In genomic region chrX:49225792-49226426, GRCm38 (mm10) we compare ENCODE assay signal across 33 mouse cellular contexts.
A peak's percentile ranks its signal among the peaks of the same experiment; 100 is the strongest.
DNase-seq lines count a peak whose midpoint lies in the region; ATAC-seq and TF ChIP-seq lines count a peak whose summit lies in the region.
"Had no signal": no experiment of that assay in that cellular context is flagged by ENCODE, and none has a peak within 500 bp of the region (broad histone marks: within the 10 kb centered on the region; RNA-seq: fewer than 3 reads in every experiment).

No protein-coding gene starts in this region.

- H3K36me3 ChIP-seq in hindbrain, embryonic 11.5 days (ENCODE audit: control insufficient read depth, insufficient read depth, low read length), result no peaks in the 10 kb centered on the region
- H3K36me3 ChIP-seq in hindbrain, embryonic 13.5 days, result no peaks in the 10 kb centered on the region
- H3K36me3 ChIP-seq in midbrain, embryonic 13.5 days, result no peaks in the 10 kb centered on the region
- no peaks in the 10 kb centered on the region for H3K36me3 ChIP-seq in midbrain, postnatal 0 days (ENCODE audit: insufficient read depth, low read length)
- H3K36me3 ChIP-seq: embryonic facial prominence, embryonic 10.5 days; embryonic facial prominence, embryonic 15.5 days; forebrain, embryonic 12.5 days; heart, embryonic 15.5 days; kidney, embryonic 15.5 days; limb, embryonic 13.5 days; lung, embryonic 15.5 days; neural tube, embryonic 13.5 days had no signal

- H3K4me1 ChIP-seq in hindbrain, embryonic 11.5 days (replicated peaks; ENCODE audit: control insufficient read depth, insufficient read depth, low read length), result no peaks in the 10 kb centered on the region
- no peaks in the 10 kb centered on the region for H3K4me1 ChIP-seq in hindbrain, embryonic 13.5 days (replicated peaks)
- no peaks in the 10 kb centered on the region for H3K4me1 ChIP-seq in midbrain, embryonic 13.5 days (replicated peaks)
- no peaks in the 10 kb centered on the region for H3K4me1 ChIP-seq in midbrain, postnatal 0 days (ENCODE audit: insufficient read depth, low read length)
- H3K4me1 ChIP-seq: embryonic facial prominence, embryonic 10.5 days; embryonic facial prominence, embryonic 15.5 days; forebrain, embryonic 12.5 days; heart, embryonic 15.5 days; kidney, embryonic 15.5 days; limb, embryonic 13.5 days; lung, embryonic 15.5 days; neural tube, embryonic 13.5 days had no signal

- no peaks in the 10 kb centered on the region for H3K9me3 ChIP-seq in hindbrain, embryonic 11.5 days (ENCODE audit: control insufficient read depth, low read length)
- no peaks in the 10 kb centered on the region for H3K9me3 ChIP-seq in hindbrain, embryonic 13.5 days
- no peaks in the 10 kb centered on the region for H3K9me3 ChIP-seq in midbrain, embryonic 13.5 days
- no peaks in the 10 kb centered on the region for H3K9me3 ChIP-seq in midbrain, postnatal 0 days (ENCODE audit: low read length)
- H3K9me3 ChIP-seq: embryonic facial prominence, embryonic 10.5 days; embryonic facial prominence, embryonic 15.5 days; forebrain, embryonic 12.5 days; heart, embryonic 15.5 days; kidney, embryonic 15.5 days; limb, embryonic 13.5 days; lung, embryonic 15.5 days; neural tube, embryonic 13.5 days had no signal

- no peak overlapping the region for H3K9ac ChIP-seq in hindbrain, embryonic 11.5 days (ENCODE audit: low read depth, low read length)
- no peak overlapping the region for H3K9ac ChIP-seq in hindbrain, embryonic 13.5 days
- no peak overlapping the region for H3K9ac ChIP-seq in midbrain, embryonic 13.5 days (replicated peaks)
- no peak overlapping the region for H3K9ac ChIP-seq in midbrain, postnatal 0 days (replicated peaks; ENCODE audit: low read length, poor library complexity, severe bottlenecking)
- H3K9ac ChIP-seq: embryonic facial prominence, embryonic 15.5 days; forebrain, embryonic 12.5 days; forebrain, postnatal 0 days; heart, embryonic 15.5 days; kidney, embryonic 15.5 days; limb, embryonic 13.5 days; lung, embryonic 15.5 days; neural tube, embryonic 13.5 days had no signal

- no peak for TF ChIP-seq CTCF in midbrain, postnatal 0 days (IDR thresholded peaks at IDR 0.05)

- H3K27ac ChIP-seq in hindbrain, embryonic 11.5 days (ENCODE audit: low read depth, low read length), result no peak overlapping the region
- no peak overlapping the region for H3K27ac ChIP-seq in hindbrain, embryonic 13.5 days
- no peak overlapping the region for H3K27ac ChIP-seq in midbrain, embryonic 13.5 days
- no peak overlapping the region for H3K27ac ChIP-seq in midbrain, postnatal 0 days (ENCODE audit: low read depth, low read length)
- H3K27ac ChIP-seq: embryonic facial prominence, embryonic 10.5 days; embryonic facial prominence, embryonic 15.5 days; forebrain, embryonic 12.5 days; heart, embryonic 15.5 days; kidney, embryonic 15.5 days; limb, embryonic 13.5 days; lung, embryonic 15.5 days; neural tube, embryonic 13.5 days; stomach, postnatal 0 days had no signal

- ATAC-seq in hindbrain, embryonic 11.5 days (ENCODE audit: low FRiP score), result peak; percentile 80
- ATAC-seq in hindbrain, embryonic 13.5 days (ENCODE audit: low FRiP score), result no peak
- ATAC-seq in midbrain, embryonic 13.5 days, result peak; percentile 34; the same call in 1 of the 2 replicates
- ATAC-seq in midbrain, postnatal 0 days (ENCODE audit: low FRiP score), result no peak
- ATAC-seq: activated CD4-positive, CD25-positive, alpha-beta regulatory T cell, adult 4 months; forebrain, postnatal 0 days; hindbrain, embryonic 16.5 days had no signal

- no peak overlapping the region for H3K4me2 ChIP-seq in hindbrain, embryonic 11.5 days (replicated peaks; ENCODE audit: low read depth, low read length)
- H3K4me2 ChIP-seq in hindbrain, embryonic 13.5 days, result no peak overlapping the region
- no peak overlapping the region for H3K4me2 ChIP-seq in midbrain, embryonic 13.5 days (replicated peaks)
- H3K4me2 ChIP-seq in midbrain, postnatal 0 days (ENCODE audit: low read depth, low read length, poor library complexity, severe bottlenecking), result no peak overlapping the region
- H3K4me2 ChIP-seq: embryonic facial prominence, embryonic 15.5 days; forebrain, embryonic 12.5 days; heart, embryonic 15.5 days; kidney, embryonic 15.5 days; limb, embryonic 13.5 days; liver, embryonic 11.5 days; lung, embryonic 15.5 days; neural tube, embryonic 13.5 days had no signal

- H3K4me3 ChIP-seq in hindbrain, embryonic 11.5 days (ENCODE audit: low read depth, low read length), result no peak overlapping the region
- no peak overlapping the region for H3K4me3 ChIP-seq in hindbrain, embryonic 13.5 days
- no peak overlapping the region for H3K4me3 ChIP-seq in midbrain, embryonic 13.5 days (replicated peaks)
- no peak overlapping the region for H3K4me3 ChIP-seq in midbrain, postnatal 0 days (ENCODE audit: low read depth, low read length)
- H3K4me3 ChIP-seq: embryonic facial prominence, embryonic 10.5 days; embryonic facial prominence, embryonic 15.5 days; forebrain, embryonic 12.5 days; heart, embryonic 15.5 days; kidney, embryonic 15.5 days; limb, embryonic 13.5 days; lung, embryonic 15.5 days; neural tube, embryonic 13.5 days had no signal

- peak; percentile 10 for DNase-seq in hindbrain, embryonic 11.5 days (ENCODE audit: low spot score)
- DNase-seq in midbrain, postnatal 0 days (ENCODE audit: low spot score), result no peak
- DNase-seq in embryo, embryonic 10.5 days (ENCODE audit: low spot score), result peak; percentile 37
- DNase-seq in retina, embryonic 14.5 days (ENCODE audit: low spot score), result peak; percentile 3
- no peak for DNase-seq in testis, postnatal 10 days (ENCODE audit: low spot score)
- DNase-seq in lung, postnatal 25 days (ENCODE audit: low spot score), result no peak
- DNase-seq: adrenal gland, adult 8-10 months; cerebellum, adult 8-10 months; cerebellum, postnatal 25 days; forebrain, postnatal 0 days; gastrocnemius, postnatal 10 days; heart, postnatal 36 days; kidney, adult 18-20 months; kidney, postnatal 4 days; lung, postnatal 36 days; spleen, adult 18-20 months; thymus, adult 2 months; thymus, postnatal 36 days had no signal

- WGBS in hindbrain, embryonic 11.5 days, result 38% methylated on average over 1 of the region's 1 CpGs
- WGBS in hindbrain, embryonic 13.5 days, result 38% methylated on average over 1 of the region's 1 CpGs
- 33% methylated on average over 1 of the region's 1 CpGs for WGBS in midbrain, embryonic 13.5 days
- WGBS in midbrain, postnatal 0 days, result 43% methylated on average over 1 of the region's 1 CpGs

- H3K27me3 ChIP-seq in hindbrain, embryonic 11.5 days (ENCODE audit: control insufficient read depth, insufficient read depth, low read length), result no peaks in the 10 kb centered on the region
- no peaks in the 10 kb centered on the region for H3K27me3 ChIP-seq in hindbrain, embryonic 13.5 days
- H3K27me3 ChIP-seq in midbrain, embryonic 13.5 days, result no peaks in the 10 kb centered on the region
- no peaks in the 10 kb centered on the region for H3K27me3 ChIP-seq in midbrain, postnatal 0 days (ENCODE audit: insufficient read depth, low read length)
- H3K27me3 ChIP-seq: CH12.LX; embryonic facial prominence, embryonic 15.5 days; forebrain, embryonic 12.5 days; heart, embryonic 15.5 days; kidney, embryonic 15.5 days; limb, embryonic 13.5 days; lung, embryonic 15.5 days; neural tube, embryonic 13.5 days had no signal

Comparison
In these comparisons a context has a peak if more than half of its experiments do, and no peak if none do; other contexts are left out.
1. ATAC-seq: peak in hindbrain, embryonic 11.5 days (single experiment) and midbrain, embryonic 13.5 days (single experiment); none in hindbrain, embryonic 13.5 days (single experiment) and midbrain, postnatal 0 days (single experiment).
2. DNase-seq: peak in hindbrain, embryonic 11.5 days (single experiment), embryo, embryonic 10.5 days (single experiment) and retina, embryonic 14.5 days (single experiment); none in midbrain, postnatal 0 days (single experiment), testis, postnatal 10 days (single experiment) and lung, postnatal 25 days (single experiment).